Mouse (Mus musculus): Measurements from ENCODE around the gene Ica1.

DNA sequence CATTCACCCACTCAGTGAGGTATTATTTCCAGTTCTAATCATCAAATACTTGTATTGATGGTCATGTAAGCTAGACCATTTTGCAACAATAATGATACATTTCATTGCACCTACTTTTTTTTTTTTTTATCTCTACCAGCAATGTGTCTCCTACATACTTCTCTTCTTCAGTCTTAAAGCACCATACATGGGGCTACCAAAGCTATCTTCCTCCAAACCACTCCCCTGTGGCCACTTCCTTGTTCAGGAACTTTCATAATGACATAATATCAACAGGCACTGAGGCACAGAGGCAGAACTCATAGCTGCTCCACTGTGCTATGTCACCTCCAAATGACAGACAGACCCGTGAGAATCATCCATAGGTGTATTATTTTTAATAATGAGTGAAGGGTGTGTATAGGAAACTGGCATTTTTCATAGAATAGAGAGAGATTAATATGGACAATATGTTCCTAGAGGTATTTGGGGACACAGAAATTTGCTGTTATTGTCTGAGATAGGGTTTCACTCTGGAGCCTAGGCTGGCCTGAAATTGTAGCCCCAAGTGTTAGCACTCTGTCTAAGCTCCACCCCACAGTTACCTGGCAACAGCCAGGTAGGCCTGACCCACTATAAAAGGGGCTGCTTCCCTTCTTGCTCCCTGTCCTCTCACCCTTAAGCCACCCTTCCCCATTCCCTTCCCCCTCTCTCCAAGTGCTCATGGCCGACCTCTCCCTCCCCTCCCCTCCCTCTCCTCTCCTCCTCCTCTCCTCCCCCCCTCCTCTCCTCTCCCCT is 86.9 kb downstream of the Ica1 start:
- TF ChIP-seq CTCF (IDR thresholded peaks at IDR 0.05) (no peak), POLR2A (IDR thresholded peaks at IDR 0.05; ENCODE audit: insufficient read depth, low read depth, low read length) (no peak)

Data from heart, adult 2 months (tissue).